Mouse (Mus musculus): ENCODE measurements around the gene Zbtb16. TPM values are rescaled to one million over a fixed set of nuclear protein-coding genes. Genes with fewer than 3 reads are reported as not detected.
A peak's percentile ranks its signal among the peaks of the same experiment; 100 is the strongest.

Zbtb16 gene
- polyA plus RNA-seq, 1 experiment from 2014 or later: 1.9 TPM

GRCm38 (mm10) chr9:48715042-48715441 is 121.0 kb downstream of the Zbtb16 start:
- no peak for ATAC-seq
- 88% methylated on average over 8 of the region's 8 CpGs for WGBS
- peaks cover 2% of the 10 kb centered on the region; the same call in 1 of the 2 replicates for H3K4me1 ChIP-seq (ENCODE audit: control insufficient read depth, insufficient read depth, low read length)
- no peak overlapping the region for H3K4me3 ChIP-seq (ENCODE audit: low read length)
- no peak overlapping the region for H3K27ac ChIP-seq (ENCODE audit: low read length)
- no peaks in the 10 kb centered on the region for H3K9me3 ChIP-seq (ENCODE audit: control insufficient read depth, low read length)
- no peaks in the 10 kb centered on the region for H3K27me3 ChIP-seq (replicated peaks; ENCODE audit: control insufficient read depth, insufficient read depth, low read length)
- H3K9ac ChIP-seq (ENCODE audit: low read depth, low read length): no peak overlapping the region
- H3K36me3 ChIP-seq (ENCODE audit: control insufficient read depth, insufficient read depth, low read length): no peaks in the 10 kb centered on the region
- H3K4me2 ChIP-seq (ENCODE audit: low read depth, low read length): no peak overlapping the region

- WGBS: 91% methylated on average over 8 of the region's 8 CpGs
- no peak overlapping the region for H3K27ac ChIP-seq (ENCODE audit: low read length)
- H3K27me3 ChIP-seq (replicated peaks; ENCODE audit: control insufficient read depth, insufficient read depth, low read length): no peaks in the 10 kb centered on the region
- peaks cover 2% of the 10 kb centered on the region; the same call in 1 of the 2 replicates for H3K4me1 ChIP-seq (ENCODE audit: control insufficient read depth, insufficient read depth, low read length)
- H3K9me3 ChIP-seq (ENCODE audit: control insufficient read depth, low read length): no peaks in the 10 kb centered on the region
- ATAC-seq: no peak
- no peak overlapping the region for H3K4me3 ChIP-seq (ENCODE audit: low read length)
- no peak overlapping the region for H3K4me2 ChIP-seq (ENCODE audit: low read depth, low read length)
- H3K36me3 ChIP-seq (ENCODE audit: control insufficient read depth, insufficient read depth, low read length): no peaks in the 10 kb centered on the region
- no peak overlapping the region for H3K9ac ChIP-seq (ENCODE audit: low read depth, low read length)
Observed at GRCm38 (mm10) chr9:48713779-48714178, 122.2 kb downstream of the Zbtb16 start.

GRCm38 (mm10) chr9:48712985-48713765 is 122.8 kb downstream of the Zbtb16 start:
- H3K9ac ChIP-seq (ENCODE audit: low read depth, low read length): no peak overlapping the region
- no peak for ATAC-seq

GRCm38 (mm10) chr9:48711826-48712225 is 124.2 kb downstream of the Zbtb16 start:
- H3K36me3 ChIP-seq (ENCODE audit: control insufficient read depth, insufficient read depth, low read length): no peaks in the 10 kb centered on the region
- H3K4me3 ChIP-seq (ENCODE audit: low read length): no peak overlapping the region
- no peak overlapping the region for H3K4me2 ChIP-seq (ENCODE audit: low read depth, low read length)
- H3K9ac ChIP-seq (ENCODE audit: low read depth, low read length): no peak overlapping the region
- H3K27ac ChIP-seq (ENCODE audit: low read length): no peak overlapping the region
- H3K9me3 ChIP-seq (ENCODE audit: control insufficient read depth, low read length): no peaks in the 10 kb centered on the region
- H3K27me3 ChIP-seq (replicated peaks; ENCODE audit: control insufficient read depth, insufficient read depth, low read length): no peaks in the 10 kb centered on the region
- peaks cover 10% of the 10 kb centered on the region; the same call in 1 of the 2 replicates for H3K4me1 ChIP-seq (ENCODE audit: control insufficient read depth, insufficient read depth, low read length)
- no peak for ATAC-seq
- 77% methylated on average over 5 of the region's 5 CpGs for WGBS

More at GRCm38 (mm10) chr9:48712985-48713765, 122.8 kb downstream of the Zbtb16 start:
- Histone ChIP-seq H3K27ac (ENCODE audit: low read length) (no peak overlapping the region), H3K4me1 (ENCODE audit: control insufficient read depth, insufficient read depth, low read length) (peaks cover 2% of the 10 kb centered on the region; the same call in 1 of the 2 replicates), H3K4me2 (ENCODE audit: low read depth, low read length) (no peak overlapping the region), H3K9me3 (ENCODE audit: control insufficient read depth, low read length) (no peaks in the 10 kb centered on the region), H3K27me3 (replicated peaks; ENCODE audit: control insufficient read depth, insufficient read depth, low read length) (no peaks in the 10 kb centered on the region), H3K4me3 (ENCODE audit: low read length) (no peak overlapping the region), H3K36me3 (ENCODE audit: control insufficient read depth, insufficient read depth, low read length) (no peaks in the 10 kb centered on the region)
- 90% methylated on average over 13 of the region's 13 CpGs for WGBS

- H3K4me1 ChIP-seq (ENCODE audit: control insufficient read depth, insufficient read depth, low read length): peaks cover 10% of the 10 kb centered on the region; the same call in 1 of the 2 replicates
- WGBS: 38% methylated on average over 9 of the region's 9 CpGs
- no peaks in the 10 kb centered on the region for H3K36me3 ChIP-seq (ENCODE audit: control insufficient read depth, insufficient read depth, low read length)
- no peaks in the 10 kb centered on the region for H3K27me3 ChIP-seq (replicated peaks; ENCODE audit: control insufficient read depth, insufficient read depth, low read length)
- H3K9me3 ChIP-seq (ENCODE audit: control insufficient read depth, low read length): no peaks in the 10 kb centered on the region
- H3K4me3 ChIP-seq (ENCODE audit: low read length): no peak overlapping the region
- no peak overlapping the region for H3K4me2 ChIP-seq (ENCODE audit: low read depth, low read length)
- H3K27ac ChIP-seq (ENCODE audit: low read length): no peak overlapping the region
- H3K9ac ChIP-seq (ENCODE audit: low read depth, low read length): no peak overlapping the region
- ATAC-seq: no peak
Observed at GRCm38 (mm10) chr9:48711296-48711781, 124.7 kb downstream of the Zbtb16 start.

GRCm38 (mm10) chr9:48710355-48711295 is 125.4 kb downstream of the Zbtb16 start:
- H3K9me3 ChIP-seq (ENCODE audit: control insufficient read depth, low read length): no peaks in the 10 kb centered on the region
- H3K4me1 ChIP-seq (ENCODE audit: control insufficient read depth, insufficient read depth, low read length): peaks cover 10% of the 10 kb centered on the region; the same call in 1 of the 2 replicates
- ATAC-seq: no peak
- no peaks in the 10 kb centered on the region for H3K36me3 ChIP-seq (ENCODE audit: control insufficient read depth, insufficient read depth, low read length)
- no peak overlapping the region for H3K4me3 ChIP-seq (ENCODE audit: low read length)
- H3K4me2 ChIP-seq (ENCODE audit: low read depth, low read length): no peak overlapping the region
- H3K27me3 ChIP-seq (replicated peaks; ENCODE audit: control insufficient read depth, insufficient read depth, low read length): no peaks in the 10 kb centered on the region
- no peak overlapping the region for H3K9ac ChIP-seq (ENCODE audit: low read depth, low read length)
- H3K27ac ChIP-seq (ENCODE audit: low read length): no peak overlapping the region
- WGBS: 38% methylated on average over 17 of the region's 17 CpGs

- H3K9me3 ChIP-seq (ENCODE audit: control insufficient read depth, low read length): no peaks in the 10 kb centered on the region
- WGBS: 68% methylated on average over 6 of the region's 6 CpGs
- no peak overlapping the region for H3K4me2 ChIP-seq (ENCODE audit: low read depth, low read length)
- no peaks in the 10 kb centered on the region for H3K27me3 ChIP-seq (replicated peaks; ENCODE audit: control insufficient read depth, insufficient read depth, low read length)
- H3K27ac ChIP-seq (ENCODE audit: low read length): 0 out of 2 replicates have a peak overlapping the region, but pooled peaks have one; percentile 19
- ATAC-seq: peak; percentile 21; the same call in 1 of the 2 replicates
- H3K4me1 ChIP-seq (ENCODE audit: control insufficient read depth, insufficient read depth, low read length): peaks cover 10% of the 10 kb centered on the region; the same call in 1 of the 2 replicates
- no peaks in the 10 kb centered on the region for H3K36me3 ChIP-seq (ENCODE audit: control insufficient read depth, insufficient read depth, low read length)
- no peak overlapping the region for H3K9ac ChIP-seq (ENCODE audit: low read depth, low read length)
- H3K4me3 ChIP-seq (ENCODE audit: low read length): no peak overlapping the region
Observed at GRCm38 (mm10) chr9:48707824-48708229, 128.2 kb downstream of the Zbtb16 start.

GRCm38 (mm10) chr9:48707134-48707823 is 128.7 kb downstream of the Zbtb16 start:
- H3K27me3 ChIP-seq (replicated peaks; ENCODE audit: control insufficient read depth, insufficient read depth, low read length): no peaks in the 10 kb centered on the region
- WGBS: 40% methylated on average over 14 of the region's 14 CpGs
- peaks cover 10% of the 10 kb centered on the region; the same call in 1 of the 2 replicates for H3K4me1 ChIP-seq (ENCODE audit: control insufficient read depth, insufficient read depth, low read length)
- H3K4me2 ChIP-seq (ENCODE audit: low read depth, low read length): no peak overlapping the region
- H3K9ac ChIP-seq (ENCODE audit: low read depth, low read length): no peak overlapping the region
- ATAC-seq: peak; percentile 57
- 0 out of 2 replicates have a peak overlapping the region, but pooled peaks have one; percentile 19 for H3K27ac ChIP-seq (ENCODE audit: low read length)
- H3K4me3 ChIP-seq (ENCODE audit: low read length): no peak overlapping the region
- H3K9me3 ChIP-seq (ENCODE audit: control insufficient read depth, low read length): no peaks in the 10 kb centered on the region
- H3K36me3 ChIP-seq (ENCODE audit: control insufficient read depth, insufficient read depth, low read length): no peaks in the 10 kb centered on the region
